Mouse (Mus musculus) E14TG2a.4 (cell line): ENCODE measurements around the gene Ung.

Experiments used
- H3K27me3 ChIP-seq: 2 replicates; pipeline ENCODE4 v1.6.1; 2014; ENCODE audit warnings: low read length, control low read depth; ENCODE audit not compliant: insufficient read depth
- H3K36me3 ChIP-seq: 2 replicates; pipeline ENCODE4 v1.6.1; 2014; ENCODE audit warnings: low read length, control low read depth; ENCODE audit not compliant: insufficient read depth
- H3K4me1 ChIP-seq: replicated peaks from 2 replicates; pipeline ENCODE4 v1.6.1; 2014; ENCODE audit warnings: low read depth, low read length, control low read depth
- H3K4me3 ChIP-seq: replicated peaks from 2 replicates; pipeline ENCODE4 v1.5.1; 2014; ENCODE audit warnings: mild to moderate bottlenecking, low read length
- H3K9me3 ChIP-seq: 2 replicates; pipeline ENCODE4 v1.6.1; 2014; ENCODE audit warnings: low read length, control low read depth
- CTCF ChIP-seq: conservative IDR thresholded peaks from 2 replicates; pipeline ENCODE4 v1.5.1; 2014; ENCODE audit warnings: low read length
- NANOG ChIP-seq: IDR thresholded peaks from 2 replicates; pipeline ENCODE4 v1.6.1; 2014; ENCODE audit warnings: borderline replicate concordance, low read length, mixed read lengths
- POU5F1 ChIP-seq: IDR thresholded peaks from 2 replicates; pipeline ENCODE4 v1.6.1; 2014; ENCODE audit warnings: low read length, borderline replicate concordance

The Ung gene

GRCm38 (mm10) chr5:114127374-114128349, 2.5 kb upstream of the Ung start, which contains the start of gene Alkbh2:
Alkbh2 (minus strand) TSS chr5:114128218.
- peak within 1 kb of the TSS; percentile 94 for H3K4me3 ChIP-seq
- TF ChIP-seq NANOG, result no peak
- TF ChIP-seq POU5F1, result 0 out of 2 replicates have a peak, but pooled peaks have one; percentile 5
- TF ChIP-seq CTCF, result peak; percentile 72
- H3K36me3 ChIP-seq, result peaks cover 44% of the 10 kb centered on the region
- no peaks in the 10 kb centered on the region for H3K9me3 ChIP-seq
- H3K27me3 ChIP-seq, result no peaks in the 10 kb centered on the region
- H3K4me1 ChIP-seq, result peaks cover 78% of the 10 kb centered on the region

DNA sequence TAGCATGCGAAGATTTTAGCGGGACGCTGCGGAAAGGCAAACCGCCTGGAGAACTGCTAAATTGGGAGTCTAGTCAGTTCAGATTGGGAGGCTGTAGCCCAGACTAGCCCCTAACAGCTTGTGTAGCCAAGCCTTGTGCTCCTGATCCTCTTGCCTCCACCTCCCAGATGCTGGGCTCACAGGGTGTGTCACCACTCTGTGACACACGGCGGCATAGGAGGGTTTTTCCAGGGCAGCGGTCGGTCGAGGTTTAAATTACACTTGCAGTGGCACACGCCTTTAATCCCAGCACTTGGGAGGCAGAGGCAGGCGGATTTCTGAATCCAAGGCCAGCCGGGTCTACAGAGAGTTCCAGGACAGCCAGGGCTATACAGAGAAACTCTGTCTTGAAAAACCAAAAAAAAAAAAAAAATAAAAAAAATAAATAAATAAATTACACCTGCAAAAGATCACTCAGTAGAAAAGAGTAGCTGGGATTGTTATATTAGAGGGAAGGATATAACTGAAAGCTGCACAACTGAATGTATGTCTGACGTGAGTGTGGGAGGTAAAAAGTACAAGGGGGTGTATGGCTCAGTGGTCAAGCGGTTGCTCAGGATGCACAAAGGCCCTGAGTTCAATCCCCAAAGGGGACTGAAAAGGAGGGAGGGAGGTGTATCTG, 506 bp upstream of the Ung start:
- Histone ChIP-seq H3K4me3 (peak overlapping the region; percentile 100), H3K9me3 (no peaks in the 10 kb centered on the region), H3K36me3 (peaks cover 45% of the 10 kb centered on the region), H3K4me1 (peaks cover 78% of the 10 kb centered on the region), H3K27me3 (no peaks in the 10 kb centered on the region)
- TF ChIP-seq CTCF (no peak), NANOG (no peak), POU5F1 (no peak)

DNA sequence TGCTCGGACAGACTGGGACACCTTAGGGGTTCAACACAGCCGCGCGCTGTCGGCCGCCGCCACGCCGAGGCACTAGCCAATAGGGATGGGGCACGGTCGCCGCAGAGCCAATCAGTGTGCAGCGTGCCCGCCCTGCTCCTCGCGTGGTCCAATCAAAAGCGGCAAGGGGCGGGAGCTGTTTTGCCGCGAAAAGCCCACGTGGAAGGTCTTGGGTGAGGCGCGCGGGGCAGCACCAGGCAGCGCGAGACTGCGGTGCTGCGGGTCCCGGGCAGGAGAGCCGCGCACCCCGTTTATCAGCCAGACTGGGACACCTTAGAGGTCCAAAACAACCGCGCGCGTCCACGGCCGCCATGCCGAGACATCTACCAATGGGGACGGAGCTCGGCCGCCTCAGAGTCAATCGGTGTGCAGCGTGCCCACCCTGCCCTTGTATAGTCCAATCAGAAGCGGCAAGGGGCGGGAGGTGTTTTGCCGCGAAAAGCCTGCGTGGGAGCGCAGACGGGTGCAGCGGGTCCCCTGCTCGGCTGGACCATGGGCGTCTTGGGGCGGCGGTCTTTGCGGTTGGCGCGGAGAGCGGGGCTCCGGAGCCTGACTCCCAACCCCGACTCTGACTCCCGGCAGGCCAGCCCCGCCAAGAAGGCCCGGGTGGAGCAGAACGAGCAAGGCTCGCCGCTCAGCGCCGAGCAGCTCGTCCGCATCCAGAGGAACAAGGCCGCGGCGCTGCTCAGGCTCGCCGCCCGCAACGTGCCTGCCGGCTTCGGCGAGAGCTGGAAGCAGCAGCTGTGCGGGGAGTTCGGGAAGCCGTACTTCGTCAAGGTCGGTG, 723 bp downstream of the Ung start:
- peak overlapping the region; percentile 100 for H3K4me3 ChIP-seq
- TF ChIP-seq CTCF (no peak), NANOG (no peak), POU5F1 (no peak)

GRCm38 (mm10) chr5:114131521-114131840, 1.3 kb downstream of the Ung start:
- H3K27me3 ChIP-seq, result no peaks in the 10 kb centered on the region
- no peak for TF ChIP-seq CTCF
- no peak for TF ChIP-seq NANOG
- TF ChIP-seq POU5F1, result no peak
- H3K9me3 ChIP-seq, result no peaks in the 10 kb centered on the region
- H3K4me3 ChIP-seq, result peak overlapping the region; percentile 100
- peaks cover 78% of the 10 kb centered on the region for H3K4me1 ChIP-seq
- peaks cover 46% of the 10 kb centered on the region for H3K36me3 ChIP-seq

More for the DNA sequence above, 723 bp downstream of the Ung start:
- Histone ChIP-seq H3K27me3 (no peaks in the 10 kb centered on the region), H3K9me3 (no peaks in the 10 kb centered on the region), H3K4me1 (peaks cover 78% of the 10 kb centered on the region), H3K36me3 (peaks cover 45% of the 10 kb centered on the region)

- TF ChIP-seq POU5F1 (no peak), CTCF (no peak), NANOG (no peak)
- peaks cover 59% of the 10 kb centered on the region for H3K36me3 ChIP-seq
- H3K4me3 ChIP-seq, result peak overlapping the region; percentile 100; the same call in 1 of the 2 replicates
- H3K27me3 ChIP-seq, result no peaks in the 10 kb centered on the region
- peaks cover 84% of the 10 kb centered on the region for H3K4me1 ChIP-seq
- H3K9me3 ChIP-seq, result no peaks in the 10 kb centered on the region
Measured at GRCm38 (mm10) chr5:114132841-114133240, 2.7 kb downstream of the Ung start.

DNA sequence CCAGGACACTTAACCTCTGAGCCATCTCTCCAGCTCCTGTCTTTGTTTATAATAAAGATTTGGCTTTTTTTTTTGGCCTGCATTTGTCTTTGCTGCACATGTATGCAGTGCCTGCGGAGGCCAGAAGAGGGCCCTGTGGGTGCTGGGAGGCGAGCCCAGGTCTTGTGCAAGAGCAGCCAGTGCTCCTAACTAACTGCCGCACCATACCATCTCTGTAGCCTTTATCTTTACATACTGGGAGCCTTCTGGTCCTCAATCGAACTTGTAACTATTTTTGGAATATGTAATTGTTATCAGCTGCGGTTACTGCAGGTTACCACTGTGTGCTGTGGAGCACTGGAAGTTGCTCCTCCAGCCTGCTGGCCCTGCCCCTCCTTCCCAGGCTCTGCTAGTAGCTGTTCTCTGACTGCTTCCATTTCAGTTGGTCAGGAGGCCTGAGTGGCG, 3.9 kb downstream of the Ung start:
- TF ChIP-seq CTCF, result peak; percentile 60
- no peak for TF ChIP-seq NANOG
- peaks cover 85% of the 10 kb centered on the region for H3K4me1 ChIP-seq
- H3K4me3 ChIP-seq, result no peak overlapping the region
- H3K9me3 ChIP-seq, result no peaks in the 10 kb centered on the region
- peaks cover 71% of the 10 kb centered on the region for H3K36me3 ChIP-seq
- no peaks in the 10 kb centered on the region for H3K27me3 ChIP-seq

DNA sequence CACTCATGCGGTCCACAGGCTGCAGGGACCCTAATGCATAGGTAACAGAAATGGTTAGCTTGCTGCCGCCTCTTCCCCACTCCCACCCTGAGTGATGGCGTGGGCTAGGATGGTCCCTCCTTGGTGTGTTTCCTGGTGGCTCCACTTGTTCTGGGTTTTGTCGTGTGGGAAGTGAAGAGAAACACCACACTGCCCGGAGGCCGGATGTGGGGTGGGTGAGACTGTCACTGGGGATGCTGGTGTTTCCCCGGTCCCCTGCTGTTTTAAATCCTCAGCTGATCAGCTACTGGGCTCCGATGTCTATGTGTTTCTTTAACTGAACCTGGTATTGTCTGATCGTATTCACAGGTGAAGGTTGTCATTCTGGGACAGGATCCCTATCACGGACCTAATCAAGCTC, 5.3 kb downstream of the Ung start:
- Histone ChIP-seq H3K4me3 (no peak overlapping the region), H3K4me1 (peaks cover 88% of the 10 kb centered on the region), H3K36me3 (peaks cover 85% of the 10 kb centered on the region), H3K9me3 (no peaks in the 10 kb centered on the region), H3K27me3 (no peaks in the 10 kb centered on the region)
- TF ChIP-seq POU5F1 (no peak), CTCF (no peak), NANOG (no peak)
